Mouse (Mus musculus) hindbrain, embryonic 11.5 days (tissue): ENCODE measurements at regions not wholly inside any gene's neighbourhood (a gene's known extent, or its start where the extent isn't known, plus 50 kb on each side); places are given as distances from the start of the nearest gene placed in this dataset.

Experiments
- ATAC-seq: fragments of 200-750 bp; cut with Nextera tagmentation; 2 replicates; pipeline ENCODE4 v1.8.0; 2017; ENCODE audit warnings: mild to moderate bottlenecking, moderate TSS enrichment, moderate library complexity; ENCODE audit not compliant: low FRiP score
- DNase-seq: peaks from one replicate; pipeline ENCODE4 v3.0.0-alpha.2; 2015; ENCODE audit warnings: low spot score
- H3K27ac ChIP-seq: fragments of 300-500 bp; sonication (generic); 2 replicates; pipeline ENCODE4 v1.5.1; 2014; ENCODE audit warnings: mild to moderate bottlenecking, low read depth, low read length
- H3K27me3 ChIP-seq: fragments of 300-500 bp; sonication (generic); 2 replicates; pipeline ENCODE4 v1.6.1; 2014; ENCODE audit warnings: mild to moderate bottlenecking, low read length, moderate library complexity, mixed read lengths; ENCODE audit not compliant: control insufficient read depth, insufficient read depth
- H3K36me3 ChIP-seq: fragments of 300-500 bp; sonication (generic); 2 replicates; pipeline ENCODE4 v1.6.1; 2014; ENCODE audit warnings: mild to moderate bottlenecking, low read length, moderate library complexity, mixed read lengths; ENCODE audit not compliant: control insufficient read depth, insufficient read depth
- H3K4me1 ChIP-seq: fragments of 300-500 bp; sonication (generic); replicated peaks from 2 replicates; pipeline ENCODE4 v1.6.1; 2014; ENCODE audit warnings: low read length, mixed read lengths; ENCODE audit not compliant: control insufficient read depth, insufficient read depth
- H3K4me2 ChIP-seq: fragments of 300-500 bp; sonication (generic); replicated peaks from 2 replicates; pipeline ENCODE4 v1.6.1; 2014; ENCODE audit warnings: mild to moderate bottlenecking, low read depth, low read length
- H3K4me3 ChIP-seq: fragments of 300-500 bp; sonication (generic); 2 replicates; pipeline ENCODE4 v1.5.1; 2014; ENCODE audit warnings: low read depth, low read length
- H3K9ac ChIP-seq: fragments of 300-500 bp; sonication (generic); 2 replicates; pipeline ENCODE4 v1.6.1; 2014; ENCODE audit warnings: low read depth, low read length
- H3K9me3 ChIP-seq: fragments of 300-500 bp; sonication (generic); 2 replicates; pipeline ENCODE4 v1.6.1; 2016; ENCODE audit warnings: low read length; ENCODE audit not compliant: control insufficient read depth
- WGBS: fragments of 180-500 bp; shearing (Covaris S2); extraction: QIAGEN DNeasy Blood & Tissue Kit; methylation state at CpG from one replicate; pipeline ENCODE4 v1.1.7; 2014; 5-methylcytosine and 5-hydroxymethylcytosine counted together

DNA sequence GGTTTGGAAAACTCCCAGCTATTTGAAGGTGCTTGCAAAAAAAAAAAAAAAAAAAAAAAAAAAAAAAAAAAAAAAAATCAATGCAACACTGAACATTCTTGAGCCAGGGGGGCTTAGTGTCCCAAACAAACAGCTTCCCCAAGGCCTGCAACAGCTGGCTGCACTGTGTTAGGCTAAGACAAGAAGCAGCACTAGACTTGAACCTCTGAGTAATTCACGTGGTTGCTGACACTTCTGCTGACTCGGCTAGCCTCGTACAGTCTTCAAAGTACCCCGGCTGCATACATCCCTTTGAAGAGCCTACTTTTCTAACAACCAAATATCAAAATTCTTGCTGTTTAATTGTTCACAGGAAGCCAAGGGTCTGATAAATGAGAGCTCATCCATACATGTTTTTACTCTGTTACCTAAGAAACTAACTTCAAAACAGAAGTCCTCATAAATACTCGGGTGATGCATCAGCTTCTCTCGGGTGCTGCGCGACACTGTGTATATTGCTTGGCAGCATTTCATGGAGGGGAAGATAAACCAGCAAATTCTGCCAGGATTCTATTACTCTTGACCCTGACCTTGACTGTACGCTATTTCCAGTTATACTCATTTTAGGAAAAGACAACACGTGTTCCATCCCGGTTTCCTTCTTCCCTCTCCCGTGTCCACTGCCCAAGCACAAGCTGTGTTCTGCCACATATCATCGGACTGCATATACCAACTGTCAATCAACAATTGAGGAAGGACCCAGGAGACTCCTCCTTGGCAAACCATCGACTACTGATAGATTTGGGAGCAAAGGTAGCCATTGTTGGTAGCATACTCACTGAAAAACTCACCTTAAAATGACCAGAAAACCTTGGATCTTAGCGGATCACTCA is 352.8 kb upstream of the Nt5c1b start:
- Histone ChIP-seq H3K4me3 (no peak overlapping the region), H3K27ac (no peak overlapping the region), H3K27me3 (no peaks in the 10 kb centered on the region), H3K4me2 (no peak overlapping the region), H3K36me3 (no peaks in the 10 kb centered on the region), H3K9me3 (no peaks in the 10 kb centered on the region), H3K9ac (no peak overlapping the region), H3K4me1 (no peaks in the 10 kb centered on the region)
- no peak for ATAC-seq
- no peak for DNase-seq
- WGBS: 78% methylated on average over 15 of the region's 15 CpGs

DNA sequence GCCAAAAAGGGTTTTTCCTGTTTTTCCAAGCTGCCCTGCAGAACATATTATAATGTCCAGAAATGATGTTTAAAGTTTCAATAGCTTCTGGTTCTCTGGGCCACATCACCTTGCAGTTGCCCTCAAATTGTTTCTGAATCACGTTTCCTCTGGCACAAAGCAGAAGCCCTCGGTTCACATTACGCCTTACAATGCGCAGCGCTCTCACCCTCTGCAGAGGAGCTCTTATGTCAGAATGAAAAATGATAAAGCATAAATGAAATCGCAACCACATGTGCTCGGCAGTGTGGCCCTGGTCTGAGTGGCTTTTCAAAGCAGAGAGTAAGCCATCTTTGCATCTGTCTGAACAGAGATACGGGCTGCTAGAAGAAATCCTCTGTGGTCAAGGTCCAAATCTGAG is 334.3 kb upstream of the Nt5c1b start:
- H3K27me3 ChIP-seq: no peaks in the 10 kb centered on the region
- no peaks in the 10 kb centered on the region for H3K4me1 ChIP-seq
- 70% methylated on average over 8 of the region's 8 CpGs for WGBS
- H3K27ac ChIP-seq: no peak overlapping the region
- H3K4me2 ChIP-seq: no peak overlapping the region
- H3K9me3 ChIP-seq: no peaks in the 10 kb centered on the region
- no peak for ATAC-seq
- H3K4me3 ChIP-seq: no peak overlapping the region
- H3K9ac ChIP-seq: no peak overlapping the region
- H3K36me3 ChIP-seq: no peaks in the 10 kb centered on the region
- DNase-seq: no peak

DNA sequence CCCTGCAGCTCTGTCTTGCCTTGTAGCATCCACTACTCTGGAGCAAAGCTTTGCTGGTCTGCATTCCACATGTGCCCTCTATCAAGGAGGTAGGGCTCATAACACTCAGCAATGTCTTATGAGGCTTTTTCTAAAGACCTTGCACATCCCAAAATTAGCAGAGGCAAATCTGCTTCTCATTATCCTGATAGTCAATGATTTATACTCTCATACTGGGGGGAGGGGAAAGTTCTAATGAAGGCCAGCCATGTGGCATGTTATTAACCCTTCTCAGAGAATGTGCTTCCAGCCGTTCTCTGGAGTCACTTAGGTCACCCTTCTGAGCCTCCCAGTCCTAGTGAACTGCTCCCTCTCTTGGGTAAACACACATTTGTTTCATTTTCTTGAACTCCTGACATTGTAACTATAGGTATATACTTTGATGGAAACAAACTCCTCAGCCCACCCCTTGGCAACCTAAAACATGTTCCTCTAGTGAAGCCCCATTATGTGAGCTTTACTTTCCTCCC is 307.7 kb upstream of the Nt5c1b start:
- H3K4me3 ChIP-seq: no peak overlapping the region
- 60% methylated on average over 1 of the region's 1 CpGs for WGBS
- ATAC-seq (no peak), DNase-seq (no peak)
- H3K4me2 ChIP-seq: no peak overlapping the region
- no peaks in the 10 kb centered on the region for H3K36me3 ChIP-seq
- no peak overlapping the region for H3K27ac ChIP-seq
- no peak overlapping the region for H3K9ac ChIP-seq
- no peaks in the 10 kb centered on the region for H3K27me3 ChIP-seq
- H3K4me1 ChIP-seq: no peaks in the 10 kb centered on the region
- H3K9me3 ChIP-seq: no peaks in the 10 kb centered on the region

DNA sequence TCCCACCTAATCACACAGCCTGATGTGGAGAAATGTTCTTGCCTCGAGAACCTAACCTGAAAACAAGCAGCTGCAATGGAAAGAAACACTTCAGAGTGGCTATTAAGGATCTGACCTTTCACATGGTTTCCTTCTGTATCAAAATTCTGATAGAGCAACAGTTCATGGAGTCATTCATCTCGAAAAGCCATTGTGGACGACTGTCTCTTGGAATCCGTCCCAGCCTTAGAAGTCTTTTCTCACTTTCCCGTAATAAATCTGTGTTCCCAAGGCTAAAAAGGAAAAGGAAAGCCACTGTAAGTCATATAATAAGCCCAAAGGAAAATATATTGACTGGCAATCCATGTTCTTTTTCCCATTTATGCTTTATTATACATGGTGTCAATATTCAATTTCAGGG is 291.4 kb upstream of the Nt5c1b start:
- Histone ChIP-seq H3K4me3 (no peak overlapping the region), H3K36me3 (no peaks in the 10 kb centered on the region), H3K27ac (no peak overlapping the region), H3K9me3 (no peaks in the 10 kb centered on the region), H3K27me3 (no peaks in the 10 kb centered on the region), H3K9ac (no peak overlapping the region), H3K4me2 (no peak overlapping the region), H3K4me1 (no peaks in the 10 kb centered on the region)
- no peak for ATAC-seq
- 90% methylated on average over 5 of the region's 5 CpGs for WGBS
- no peak for DNase-seq

DNA sequence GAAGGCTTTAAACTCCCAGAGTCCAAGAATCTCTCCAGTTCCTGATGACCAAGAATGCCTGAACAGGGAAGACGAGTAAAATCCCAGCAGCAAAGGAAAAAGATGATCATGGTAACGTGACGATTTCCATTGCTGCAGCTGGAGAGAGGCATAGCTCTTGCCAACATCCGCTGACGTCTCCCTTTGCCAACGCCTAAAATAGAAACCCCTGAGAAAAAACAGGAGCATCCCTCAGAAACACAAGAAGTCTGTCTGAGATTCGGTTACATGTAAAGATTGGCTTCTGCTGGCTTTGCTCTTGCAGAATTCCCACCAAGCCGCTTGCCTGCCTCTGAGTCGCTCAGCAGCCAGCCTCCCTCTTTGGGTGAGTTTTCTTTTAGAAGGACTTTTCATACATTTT is 290.3 kb upstream of the Nt5c1b start:
- Histone ChIP-seq H3K4me3 (no peak overlapping the region), H3K9ac (no peak overlapping the region), H3K27me3 (no peaks in the 10 kb centered on the region), H3K9me3 (no peaks in the 10 kb centered on the region), H3K4me2 (no peak overlapping the region), H3K4me1 (no peaks in the 10 kb centered on the region), H3K36me3 (no peaks in the 10 kb centered on the region), H3K27ac (no peak overlapping the region)
- ATAC-seq: no peak
- 84% methylated on average over 9 of the region's 9 CpGs for WGBS
- DNase-seq: no peak

DNA sequence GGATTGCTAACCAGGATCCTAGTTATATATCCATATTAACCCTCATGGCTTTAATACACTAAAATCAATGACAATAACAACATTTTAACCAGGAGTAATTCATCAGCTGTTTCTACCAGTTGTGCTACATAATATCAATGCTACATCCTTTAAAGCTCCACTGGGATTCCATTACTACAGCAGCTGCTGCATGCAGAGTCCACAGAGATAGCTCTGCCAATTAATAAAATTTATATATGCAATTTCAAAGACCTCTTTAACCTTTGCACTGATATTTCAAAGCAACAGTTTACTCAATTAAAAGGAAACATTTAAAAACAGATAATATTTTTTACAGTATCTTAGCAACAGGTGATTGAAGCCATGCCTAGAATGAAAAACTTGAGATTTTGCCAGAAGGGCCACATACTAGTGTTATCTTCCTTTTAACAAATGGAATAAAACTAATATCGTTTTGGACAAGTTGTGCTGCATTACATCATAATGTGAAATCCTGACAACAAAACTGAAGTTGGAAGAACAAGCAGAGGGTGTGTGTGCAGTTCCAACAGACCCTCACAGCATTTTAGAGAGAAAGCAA is 256.8 kb upstream of the Nt5c1b start:
- Histone ChIP-seq H3K9ac (no peak overlapping the region), H3K4me3 (no peak overlapping the region), H3K36me3 (no peaks in the 10 kb centered on the region), H3K9me3 (no peaks in the 10 kb centered on the region), H3K4me2 (no peak overlapping the region), H3K27ac (no peak overlapping the region), H3K27me3 (no peaks in the 10 kb centered on the region), H3K4me1 (no peaks in the 10 kb centered on the region)
- DNase-seq: no peak
- 80% methylated on average over 1 of the region's 1 CpGs for WGBS
- ATAC-seq: no peak

DNA sequence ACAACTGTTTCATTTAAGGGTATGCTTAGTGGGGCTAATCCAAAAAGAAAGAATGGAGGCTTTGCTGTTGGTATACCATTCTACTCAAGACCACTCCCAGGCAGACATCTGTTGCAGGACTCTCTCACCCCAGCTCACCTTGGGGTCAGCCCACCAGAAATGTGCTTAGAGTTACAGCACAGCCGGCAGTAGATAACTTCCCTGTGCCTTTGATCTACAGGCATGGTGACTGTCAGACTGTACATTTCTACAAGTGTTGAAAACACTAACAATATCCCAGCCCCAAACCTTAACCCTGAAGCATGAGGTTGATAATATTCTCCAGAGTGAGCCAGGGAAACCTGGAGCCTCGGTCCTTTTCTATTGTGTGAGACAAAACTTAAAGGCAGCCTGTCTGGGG is 247.7 kb upstream of the Nt5c1b start:
- Histone ChIP-seq H3K4me1 (no peaks in the 10 kb centered on the region), H3K9ac (no peak overlapping the region), H3K27me3 (no peaks in the 10 kb centered on the region), H3K36me3 (no peaks in the 10 kb centered on the region), H3K4me3 (no peak overlapping the region), H3K27ac (no peak overlapping the region), H3K9me3 (no peaks in the 10 kb centered on the region), H3K4me2 (no peak overlapping the region)
- WGBS: 60% methylated on average over 2 of the region's 2 CpGs
- ATAC-seq: no peak
- DNase-seq: no peak

DNA sequence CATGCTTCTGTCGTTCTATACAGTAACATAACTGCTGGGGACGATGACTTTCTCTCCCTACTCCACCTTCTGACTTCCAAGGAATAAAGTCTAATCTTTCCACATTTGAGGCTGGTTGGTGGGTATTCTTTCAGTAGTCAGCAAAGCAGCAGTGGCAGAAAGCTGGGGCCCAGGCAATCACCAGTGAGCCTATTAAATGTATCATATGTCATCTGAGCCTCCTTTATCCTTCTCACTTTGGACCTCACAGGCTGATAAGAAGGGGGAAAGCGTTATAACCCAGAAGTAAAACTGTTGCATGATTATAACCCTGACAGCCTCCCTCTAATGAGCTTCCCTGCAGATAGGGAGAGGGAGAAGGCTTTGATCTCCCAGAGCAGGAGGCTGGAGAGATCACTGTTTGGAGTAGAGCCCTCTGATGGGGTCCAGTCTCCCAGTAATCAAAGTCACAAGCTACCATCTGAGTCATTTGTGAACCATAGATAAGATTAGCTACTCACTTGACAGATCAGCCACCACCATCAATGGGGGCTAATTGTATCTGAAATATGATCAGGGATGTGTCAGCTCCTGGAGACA is 241.7 kb upstream of the Nt5c1b start:
- Histone ChIP-seq H3K27ac (no peak overlapping the region), H3K36me3 (no peaks in the 10 kb centered on the region), H3K9ac (no peak overlapping the region), H3K9me3 (no peaks in the 10 kb centered on the region), H3K27me3 (no peaks in the 10 kb centered on the region), H3K4me3 (no peak overlapping the region), H3K4me1 (no peaks in the 10 kb centered on the region), H3K4me2 (no peak overlapping the region)
- no peak for ATAC-seq
- no peak for DNase-seq
- 65% methylated on average over 3 of the region's 3 CpGs for WGBS

DNA sequence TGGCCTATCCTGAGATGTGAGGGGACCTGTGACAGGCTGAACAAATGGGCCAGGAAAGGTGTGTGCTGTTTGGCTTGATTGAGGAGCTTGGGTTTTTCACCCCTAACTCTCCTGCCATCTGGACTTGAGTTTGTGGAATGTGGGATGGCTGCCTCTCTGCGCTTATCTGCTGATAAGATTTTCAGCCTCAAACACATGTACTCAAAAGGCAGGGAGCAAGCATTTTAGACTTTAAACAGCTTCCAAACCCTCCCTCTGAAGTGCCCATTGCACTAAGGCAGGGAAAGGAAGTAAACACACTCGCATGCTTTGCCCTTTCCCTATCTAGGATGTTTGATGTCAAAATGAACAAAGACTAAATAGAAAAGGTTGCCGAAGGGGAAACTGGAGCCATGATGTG is 235.6 kb upstream of the Nt5c1b start:
- Histone ChIP-seq H3K27me3 (no peaks in the 10 kb centered on the region), H3K36me3 (no peaks in the 10 kb centered on the region), H3K4me2 (no peak overlapping the region), H3K9ac (no peak overlapping the region), H3K27ac (no peak overlapping the region), H3K4me3 (no peak overlapping the region), H3K9me3 (no peaks in the 10 kb centered on the region), H3K4me1 (no peaks in the 10 kb centered on the region)
- DNase-seq (no peak), ATAC-seq (no peak)
- 63% methylated on average over 3 of the region's 3 CpGs for WGBS
